ENCODE assay signal across 9 mouse cellular contexts in genomic region chr19:46317546-46317885, GRCm38 (mm10). TPM values are rescaled to one million over a fixed set of nuclear protein-coding genes. Genes with fewer than 3 reads are reported as not detected.
DNase-seq lines count a peak whose midpoint lies in the region; ATAC-seq and TF ChIP-seq lines count a peak whose summit lies in the region.
"Had no signal": no experiment of that assay in that cellular context is flagged by ENCODE, and none has a peak within 500 bp of the region (broad histone marks: within the 10 kb centered on the region; RNA-seq: fewer than 3 reads in every experiment).

No protein-coding gene starts in this region.

- intact Hi-C loops in gastrocnemius, adult 2 months (cut with DNase I), result no loop called here
- intact Hi-C loops in gastrocnemius, postnatal 36 days (cut with DNase I), result no loop called here

- under 1% methylated on average over 48 of the region's 48 CpGs for WGBS in heart, embryonic 13.5 days
- WGBS in limb, embryonic 13.5 days, result under 1% methylated on average over 31 of the region's 48 CpGs

- no peak for TF ChIP-seq CTCF in gastrocnemius, adult 2 months (IDR thresholded peaks at IDR 0.05)

- peak overlapping the region; percentile 76 for H3K9ac ChIP-seq in heart, embryonic 13.5 days
- H3K9ac ChIP-seq in limb, embryonic 13.5 days, result peak overlapping the region; percentile 62

- peak overlapping the region; percentile 63 for H3K4me3 ChIP-seq in gastrocnemius, adult 2 months
- H3K4me3 ChIP-seq in heart, embryonic 13.5 days, result peak overlapping the region; percentile 62
- H3K4me3 ChIP-seq in limb, embryonic 13.5 days, result peak overlapping the region; percentile 52

- H3K27ac ChIP-seq in gastrocnemius, adult 2 months, result no peak overlapping the region
- H3K27ac ChIP-seq in heart, embryonic 13.5 days (replicated peaks), result peak overlapping the region; percentile 36
- H3K27ac ChIP-seq in limb, embryonic 13.5 days, result no peak overlapping the region

- H3K4me1 ChIP-seq in heart, embryonic 13.5 days, result peaks cover 60% of the 10 kb centered on the region
- peaks cover 23% of the 10 kb centered on the region for H3K4me1 ChIP-seq in limb, embryonic 13.5 days

- no peak for DNase-seq in gastrocnemius, adult 2 months
- DNase-seq in gastrocnemius, postnatal 36 days, result no peak
- DNase-seq in ovary, adult 18-20 months (ENCODE audit: low spot score), result peak; percentile 1
- DNase-seq in ovary, postnatal 14 days (ENCODE audit: low spot score), result no peak
- DNase-seq in spleen, postnatal 10 days (ENCODE audit: low spot score in 2 of 2), result peak; percentile 14 to 17
- no peak for DNase-seq in MN1 (ENCODE audit: low spot score)

- no peaks in the 10 kb centered on the region for H3K9me3 ChIP-seq in heart, embryonic 13.5 days
- H3K9me3 ChIP-seq in limb, embryonic 13.5 days, result no peaks in the 10 kb centered on the region

- H3K4me2 ChIP-seq in heart, embryonic 13.5 days, result peak overlapping the region; percentile 81
- peak overlapping the region; percentile 73 for H3K4me2 ChIP-seq in limb, embryonic 13.5 days (replicated peaks)

- H3K27me3 ChIP-seq in heart, embryonic 13.5 days (replicated peaks), result peaks cover 100% of the 10 kb centered on the region
- H3K27me3 ChIP-seq in limb, embryonic 13.5 days, result peaks cover 100% of the 10 kb centered on the region
- H3K27me3 ChIP-seq: CH12.LX had no signal

- ATAC-seq in heart, embryonic 13.5 days (ENCODE audit: extremely low read depth, insufficient number of reproducible peaks, low FRiP score, low TSS enrichment), result no peak
- no peak for ATAC-seq in limb, embryonic 13.5 days (ENCODE audit: low FRiP score, low read depth)

- peaks cover 5% of the 10 kb centered on the region for H3K36me3 ChIP-seq in heart, embryonic 13.5 days
- H3K36me3 ChIP-seq in limb, embryonic 13.5 days, result peaks cover 7% of the 10 kb centered on the region; the same call in 1 of the 2 replicates

RNA-seq across cellular contexts. Expression of gene Psd, which starts 9.4 kb away (rescaled TPM):
- under 1 TPM; 0.14 to 0.36 TPM for total RNA-seq in gastrocnemius, adult 2 months (2021)
- under 1 TPM; 0.51 to 0.62 TPM for total RNA-seq in gastrocnemius, postnatal 36 days (2021)
- 4.3 and 5.6 TPM in 2 replicates for polyA plus RNA-seq in heart, embryonic 13.5 days (2015; fragmentation: Nextera tagmentation; extraction: Ambion mirVana)
- polyA plus RNA-seq in limb, embryonic 13.5 days (2015; fragmentation: Nextera tagmentation; extraction: Ambion mirVana), result 4.1 and 4.8 TPM in 2 replicates

RNA-seq across cellular contexts. Expression of gene Fbxl15, which starts 10.5 kb away (rescaled TPM):
- 1 to 10 TPM; 2.9 to 3.8 TPM for total RNA-seq in gastrocnemius, adult 2 months (2021)
- total RNA-seq in gastrocnemius, postnatal 36 days (2021), result 1 to 10 TPM; 2.7 to 2.9 TPM
- 9.5 and 10.2 TPM in 2 replicates for polyA plus RNA-seq in heart, embryonic 13.5 days (2015; fragmentation: Nextera tagmentation; extraction: Ambion mirVana)
- polyA plus RNA-seq in limb, embryonic 13.5 days (2015; fragmentation: Nextera tagmentation; extraction: Ambion mirVana), result 14.7 and 15.5 TPM in 2 replicates

RNA-seq across cellular contexts. Expression of gene Nfkb2, which starts 13.4 kb away (rescaled TPM):
- 1 to 10 TPM; 8.2 to 8.5 TPM for total RNA-seq in gastrocnemius, adult 2 months (2021)
- 1 to 10 TPM; 7.3 to 8.6 TPM for total RNA-seq in gastrocnemius, postnatal 36 days (2021)
- polyA plus RNA-seq in heart, embryonic 13.5 days (2015; fragmentation: Nextera tagmentation; extraction: Ambion mirVana), result 6.3 and 7.2 TPM in 2 replicates
- polyA plus RNA-seq in limb, embryonic 13.5 days (2015; fragmentation: Nextera tagmentation; extraction: Ambion mirVana), result 9.4 and 11.1 TPM in 2 replicates

RNA-seq across cellular contexts. Expression of gene Cuedc2, which starts 21.0 kb away (rescaled TPM):
- total RNA-seq in gastrocnemius, adult 2 months (2021), result 10 to 100 TPM; 58.2 to 67.6 TPM
- 10 to 100 TPM; 55.9 to 56.4 TPM for total RNA-seq in gastrocnemius, postnatal 36 days (2021)
- polyA plus RNA-seq in heart, embryonic 13.5 days (2015; fragmentation: Nextera tagmentation; extraction: Ambion mirVana), result 114 and 131 TPM in 2 replicates
- polyA plus RNA-seq in limb, embryonic 13.5 days (2015; fragmentation: Nextera tagmentation; extraction: Ambion mirVana), result 176 and 177 TPM in 2 replicates

RNA-seq across cellular contexts. Expression of gene Mfsd13a, which starts 23.4 kb away (rescaled TPM):
- total RNA-seq in gastrocnemius, adult 2 months (2021), result 1 to 10 TPM in 1 of 2 experiments, under 1 TPM in 1; 0.82 to 1.2 TPM
- 1 to 10 TPM in 1 of 2 experiments, under 1 TPM in 1; 0.79 to 1.1 TPM for total RNA-seq in gastrocnemius, postnatal 36 days (2021)
- polyA plus RNA-seq in heart, embryonic 13.5 days (2015; fragmentation: Nextera tagmentation; extraction: Ambion mirVana), result 4.5 and 5.2 TPM in 2 replicates
- polyA plus RNA-seq in limb, embryonic 13.5 days (2015; fragmentation: Nextera tagmentation; extraction: Ambion mirVana), result 3.5 and 4.8 TPM in 2 replicates

Comparison
In these comparisons a context has a peak if more than half of its experiments do, and no peak if none do; other contexts are left out.
1. DNase-seq: peak in ovary, adult 18-20 months (single experiment) and spleen, postnatal 10 days (2 of 2); none in gastrocnemius, adult 2 months (single experiment), gastrocnemius, postnatal 36 days (0 of 2), ovary, postnatal 14 days (single experiment) and MN1 (single experiment).
2. Peak in every context shown above with its lines, with median percentiles within 50 percentile points of each other: H3K4me3 ChIP-seq.